Mouse (Mus musculus) intestine, postnatal 0 days (tissue): ENCODE results near the gene Mamld1. TPM values are rescaled to one million over a fixed set of nuclear protein-coding genes. Genes with fewer than 3 reads are reported as not detected.

Experiments
- ATAC-seq: fragments of 200-750 bp; cut with Nextera tagmentation; 2 replicates; pipeline ENCODE4 v1.8.0; 2017; ENCODE audit warnings: mild to moderate bottlenecking, moderate TSS enrichment, moderate library complexity
- H3K27ac ChIP-seq: fragments of 300-500 bp; sonication (generic); 2 replicates; pipeline ENCODE4 v1.5.1; 2014; ENCODE audit warnings: mild to moderate bottlenecking, low read depth, low read length, moderate library complexity
- H3K27me3 ChIP-seq: fragments of 300-500 bp; sonication (generic); replicated peaks from 2 replicates; pipeline ENCODE4 v1.6.1; 2014; ENCODE audit warnings: low read length, mixed read lengths; ENCODE audit not compliant: control insufficient read depth, insufficient read depth
- H3K36me3 ChIP-seq: fragments of 300-500 bp; sonication (generic); 2 replicates; pipeline ENCODE4 v1.6.1; 2014; ENCODE audit warnings: mild to moderate bottlenecking, moderate library complexity; ENCODE audit not compliant: control insufficient read depth, insufficient read depth
- H3K4me1 ChIP-seq: fragments of 300-500 bp; sonication (generic); replicated peaks from 2 replicates; pipeline ENCODE4 v1.6.1; 2014; ENCODE audit warnings: antibody characterized with exemption, low read length, mixed read lengths; ENCODE audit not compliant: control insufficient read depth, insufficient read depth
- H3K4me2 ChIP-seq: fragments of 300-500 bp; sonication (generic); replicated peaks from 2 replicates; pipeline ENCODE4 v1.6.1; 2014; ENCODE audit warnings: low read depth, mild to moderate bottlenecking, moderate library complexity
- H3K4me3 ChIP-seq: fragments of 300-500 bp; sonication (generic); 2 replicates; pipeline ENCODE4 v1.5.1; 2014; ENCODE audit warnings: low read depth, low read length
- H3K9ac ChIP-seq: fragments of 300-500 bp; sonication (generic); 2 replicates; pipeline ENCODE4 v1.6.1; 2014; ENCODE audit warnings: mild to moderate bottlenecking, low read depth, low read length
- H3K9me3 ChIP-seq: fragments of 300-500 bp; sonication (generic); 2 replicates; pipeline ENCODE4 v1.6.1; 2016; ENCODE audit warnings: mixed run types; ENCODE audit not compliant: control insufficient read depth
- CTCF ChIP-seq: sonication (generic); IDR thresholded peaks from 2 replicates; pipeline ENCODE4 v1.5.1; 2016; ENCODE audit warnings: low read depth, mild to moderate bottlenecking, control low read depth, antibody characterized with exemption, moderate library complexity
- WGBS: fragments of 180-500 bp; shearing (Covaris S2); extraction: QIAGEN DNeasy Blood & Tissue Kit; methylation state at CpG from one replicate; pipeline ENCODE4 v1.1.7; 2014; 5-methylcytosine and 5-hydroxymethylcytosine counted together
- polyA plus RNA-seq: library from polyadenylated mRNA; unstranded; fragments of >200 nt; fragmentation: Nextera tagmentation; extraction: Ambion mirVana; gene quantifications from 2 replicates; pipeline ENCODE4 v1.2.1, GENCODE M21; 2015

The Mamld1 gene
- polyA plus RNA-seq, 1 experiment from 2014 or later: 1.4 TPM

DNA sequence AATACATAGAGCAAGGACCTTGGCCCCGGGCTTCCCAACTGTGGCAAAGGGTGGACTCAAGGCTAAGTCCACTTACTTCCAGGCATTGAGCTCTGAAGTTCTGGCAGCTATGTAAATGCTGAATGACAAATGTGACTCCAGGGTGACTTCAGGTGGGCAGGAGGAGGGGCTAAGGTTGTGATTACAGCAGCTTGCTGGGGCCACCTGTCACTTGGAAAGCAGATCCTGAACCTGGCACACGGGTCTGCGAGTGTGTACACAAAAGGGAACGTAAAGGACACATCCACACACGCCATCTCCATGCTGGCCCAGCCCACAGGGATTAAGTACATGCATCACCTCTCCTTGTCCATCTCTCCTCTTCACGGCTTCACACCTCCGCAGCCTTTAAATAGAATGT, 75.0 kb downstream of the Mamld1 start:
- 78% methylated on average over 7 of the region's 7 CpGs for WGBS
- Histone ChIP-seq H3K27ac (no peak overlapping the region), H3K36me3 (no peaks in the 10 kb centered on the region), H3K4me3 (no peak overlapping the region), H3K9me3 (no peaks in the 10 kb centered on the region), H3K4me2 (no peak overlapping the region), H3K9ac (no peak overlapping the region), H3K27me3 (no peaks in the 10 kb centered on the region), H3K4me1 (no peaks in the 10 kb centered on the region)
- TF ChIP-seq CTCF: no peak
- no peak for ATAC-seq

DNA sequence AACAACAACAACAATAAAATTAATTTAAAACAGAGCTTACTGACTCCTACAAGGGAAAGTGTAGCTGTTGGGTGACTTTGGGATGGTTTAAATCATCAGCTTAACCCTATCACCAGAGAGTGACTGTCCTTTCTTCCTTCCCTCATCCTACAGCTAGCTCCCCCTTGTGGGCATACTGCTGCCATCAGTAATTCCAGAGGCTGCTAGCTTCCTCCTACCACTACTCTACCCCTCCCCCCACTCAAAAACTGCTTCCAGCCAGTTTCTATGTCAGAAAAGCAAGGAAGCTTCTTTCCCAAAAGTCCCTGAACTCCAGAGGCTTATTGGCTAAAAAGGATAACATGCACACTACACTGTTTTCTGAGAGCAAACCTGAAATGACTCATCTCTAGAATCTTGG, 81.4 kb downstream of the Mamld1 start:
- no peaks in the 10 kb centered on the region for H3K4me1 ChIP-seq
- no peaks in the 10 kb centered on the region for H3K36me3 ChIP-seq
- no peak overlapping the region for H3K4me3 ChIP-seq
- H3K9ac ChIP-seq: no peak overlapping the region
- no peaks in the 10 kb centered on the region for H3K27me3 ChIP-seq
- H3K9me3 ChIP-seq: no peaks in the 10 kb centered on the region
- H3K4me2 ChIP-seq: no peak overlapping the region
- no peak for ATAC-seq
- peak; percentile 58 for TF ChIP-seq CTCF
- no peak overlapping the region for H3K27ac ChIP-seq

DNA sequence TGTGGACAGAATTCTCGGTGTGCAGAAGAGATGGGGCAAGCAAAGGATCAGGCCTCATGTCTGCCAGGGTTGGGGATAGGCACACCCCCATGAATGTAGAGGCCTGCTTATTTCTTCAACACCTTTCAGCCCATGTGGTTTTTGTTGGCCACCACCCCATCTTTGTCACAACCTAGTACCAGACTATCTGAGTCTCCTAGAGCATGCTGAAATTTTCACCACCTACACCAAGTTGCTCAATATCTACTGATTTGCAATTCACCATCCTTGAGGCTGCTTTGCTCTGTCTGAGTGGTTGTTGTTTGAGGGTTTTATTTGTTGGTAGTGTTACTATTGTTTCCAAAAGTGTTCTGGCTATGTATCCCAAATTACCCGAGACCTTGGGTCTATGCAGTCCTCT, 91.3 kb downstream of the Mamld1 start:
- H3K9me3 ChIP-seq: no peaks in the 10 kb centered on the region
- no peak overlapping the region for H3K9ac ChIP-seq
- H3K4me1 ChIP-seq: no peaks in the 10 kb centered on the region
- H3K36me3 ChIP-seq: no peaks in the 10 kb centered on the region
- 92% methylated on average over 2 of the region's 2 CpGs for WGBS
- no peaks in the 10 kb centered on the region for H3K27me3 ChIP-seq
- no peak overlapping the region for H3K4me3 ChIP-seq
- no peak overlapping the region for H3K27ac ChIP-seq
- H3K4me2 ChIP-seq: no peak overlapping the region
- ATAC-seq: no peak
- TF ChIP-seq CTCF: no peak

DNA sequence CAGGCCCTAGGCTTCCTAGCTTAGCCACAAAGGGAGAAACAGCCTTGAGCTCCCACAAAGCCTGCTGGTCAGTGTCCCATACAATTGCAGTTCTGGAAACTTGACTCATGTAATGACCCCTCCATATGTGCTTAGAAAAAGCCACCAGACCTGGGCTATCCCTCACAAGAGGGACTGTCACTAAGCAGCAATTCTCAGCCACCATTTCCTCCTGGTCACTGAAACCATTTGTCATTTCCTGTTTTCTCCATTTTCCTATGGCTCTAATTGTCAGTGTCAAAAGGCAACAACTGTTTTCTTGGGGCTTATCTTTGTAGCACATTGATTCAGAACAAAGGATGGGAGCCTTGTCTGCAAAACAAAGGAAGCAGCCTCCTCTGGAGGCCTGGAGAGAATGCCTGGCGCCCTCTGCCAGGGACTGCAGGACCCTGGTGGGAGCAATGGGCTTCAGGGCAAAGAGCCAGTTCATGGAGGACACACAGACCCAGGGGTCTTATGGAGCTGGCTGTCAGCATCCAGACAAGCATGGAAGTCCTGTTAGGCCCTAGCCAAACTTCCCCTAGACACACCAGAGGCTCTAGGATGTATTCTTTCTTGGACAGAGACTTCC, 99.5 kb downstream of the Mamld1 start:
- no peaks in the 10 kb centered on the region for H3K4me1 ChIP-seq
- WGBS: 43% methylated on average over 1 of the region's 1 CpGs
- H3K4me3 ChIP-seq: no peak overlapping the region
- no peaks in the 10 kb centered on the region for H3K9me3 ChIP-seq
- no peaks in the 10 kb centered on the region for H3K27me3 ChIP-seq
- no peaks in the 10 kb centered on the region for H3K36me3 ChIP-seq
- no peak overlapping the region for H3K27ac ChIP-seq
- no peak overlapping the region for H3K9ac ChIP-seq
- H3K4me2 ChIP-seq: no peak overlapping the region
- no peak for TF ChIP-seq CTCF
- ATAC-seq: no peak

DNA sequence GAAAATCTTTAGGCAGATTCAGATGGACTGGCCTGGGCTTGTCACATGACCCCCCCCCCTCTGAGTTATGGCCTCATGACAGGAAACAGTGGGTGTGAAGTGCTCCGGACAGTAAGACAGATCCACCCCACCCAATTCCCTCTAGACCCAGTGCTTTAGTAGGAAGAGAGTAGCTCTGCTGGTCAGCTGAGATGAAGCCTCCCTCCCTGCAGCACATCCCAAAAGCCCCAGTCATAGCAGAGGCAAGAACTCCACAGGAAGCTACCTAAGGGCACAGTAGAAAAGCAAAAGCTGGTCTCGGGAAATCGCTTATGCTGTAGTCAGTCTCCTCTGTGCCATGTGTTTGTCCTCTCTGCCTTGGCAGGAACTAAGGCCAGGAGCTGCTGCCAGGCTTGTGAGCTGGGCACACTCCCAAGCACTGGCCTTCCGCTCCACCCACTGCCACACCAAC, 100.5 kb downstream of the Mamld1 start:
- 78% methylated on average over 4 of the region's 4 CpGs for WGBS

GRCm38 (mm10) chrX:71181526-71181925, 131.5 kb downstream of the Mamld1 start:
- ATAC-seq: no peak
- no peak overlapping the region for H3K4me3 ChIP-seq
- no peaks in the 10 kb centered on the region for H3K36me3 ChIP-seq
- H3K27me3 ChIP-seq: no peaks in the 10 kb centered on the region
- H3K27ac ChIP-seq: no peak overlapping the region
- 92% methylated on average over 3 of the region's 3 CpGs for WGBS
- H3K9me3 ChIP-seq: no peaks in the 10 kb centered on the region
- no peak overlapping the region for H3K4me2 ChIP-seq
- TF ChIP-seq CTCF: no peak
- H3K4me1 ChIP-seq: no peaks in the 10 kb centered on the region
- no peak overlapping the region for H3K9ac ChIP-seq

More for the DNA sequence above, 100.5 kb downstream of the Mamld1 start:
- Histone ChIP-seq H3K27me3 (no peaks in the 10 kb centered on the region), H3K4me1 (no peaks in the 10 kb centered on the region), H3K9ac (no peak overlapping the region), H3K4me3 (no peak overlapping the region), H3K4me2 (no peak overlapping the region), H3K36me3 (no peaks in the 10 kb centered on the region), H3K9me3 (no peaks in the 10 kb centered on the region), H3K27ac (no peak overlapping the region)
- no peak for TF ChIP-seq CTCF
- no peak for ATAC-seq

DNA sequence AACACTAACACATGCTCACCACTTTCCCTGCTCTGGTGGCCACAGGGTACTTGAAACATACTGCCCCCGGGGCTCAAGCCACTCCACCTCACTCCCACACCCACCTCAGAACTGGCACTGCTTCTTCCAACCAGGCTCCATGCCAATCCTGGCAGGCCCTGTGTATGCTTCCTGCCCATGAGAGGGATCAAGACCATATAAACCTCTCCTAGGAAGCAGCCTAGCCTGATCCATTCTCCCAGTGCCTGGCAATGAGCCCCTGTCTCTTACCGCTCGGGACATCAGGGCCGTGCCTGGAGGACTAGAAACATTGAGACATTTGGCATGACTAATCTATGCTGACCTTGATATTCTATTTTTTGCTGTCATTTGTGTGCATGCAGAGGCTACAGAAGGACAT, 133.6 kb downstream of the Mamld1 start:
- Histone ChIP-seq H3K4me1 (no peaks in the 10 kb centered on the region), H3K4me2 (no peak overlapping the region), H3K36me3 (no peaks in the 10 kb centered on the region), H3K27me3 (no peaks in the 10 kb centered on the region), H3K4me3 (no peak overlapping the region), H3K27ac (no peak overlapping the region), H3K9me3 (no peaks in the 10 kb centered on the region), H3K9ac (no peak overlapping the region)
- no peak for ATAC-seq
- 85% methylated on average over 4 of the region's 4 CpGs for WGBS
- TF ChIP-seq CTCF: no peak
